In genomic region chr9:32607218-32607617, GRCm38 (mm10) we compare ENCODE assay signal across 11 mouse cellular contexts. TPM values are rescaled to one million over a fixed set of nuclear protein-coding genes. Genes with fewer than 3 reads are reported as not detected.
A peak's percentile ranks its signal among the peaks of the same experiment; 100 is the strongest.
DNase-seq lines count a peak whose midpoint lies in the region; ATAC-seq lines count a peak whose summit lies in the region.
"Had no signal": no experiment of that assay in that cellular context is flagged by ENCODE, and none has a peak within 500 bp of the region (broad histone marks: within the 10 kb centered on the region; RNA-seq: fewer than 3 reads in every experiment).

No protein-coding gene starts in this region.

- WGBS in hindbrain, embryonic 11.5 days, result 16% methylated on average over 7 of the region's 7 CpGs
- 21% methylated on average over 7 of the region's 7 CpGs for WGBS in hindbrain, embryonic 12.5 days
- whole genome bisulfite sequencing in liver, embryonic 11.5 days, result 8% methylated on average over 7 of the region's 7 CpGs

- no peaks in the 10 kb centered on the region for H3K4me1 ChIP-seq in hindbrain, embryonic 11.5 days (replicated peaks; ENCODE audit: control insufficient read depth, insufficient read depth, low read length)
- H3K4me1 ChIP-seq in hindbrain, embryonic 12.5 days, result no peaks in the 10 kb centered on the region
- peaks cover 22% of the 10 kb centered on the region for H3K4me1 ChIP-seq in liver, embryonic 11.5 days (replicated peaks; ENCODE audit: control insufficient read depth, insufficient read depth, low read length)

- H3K27me3 ChIP-seq in hindbrain, embryonic 11.5 days (ENCODE audit: control insufficient read depth, insufficient read depth, low read length), result no peaks in the 10 kb centered on the region
- H3K27me3 ChIP-seq in hindbrain, embryonic 12.5 days, result peaks cover 19% of the 10 kb centered on the region
- no peaks in the 10 kb centered on the region for H3K27me3 ChIP-seq in liver, embryonic 11.5 days (replicated peaks; ENCODE audit: control insufficient read depth, insufficient read depth, low read length)

- H3K9ac ChIP-seq in hindbrain, embryonic 11.5 days (ENCODE audit: low read depth, low read length), result no peak overlapping the region
- H3K9ac ChIP-seq in hindbrain, embryonic 12.5 days, result no peak overlapping the region
- no peak overlapping the region for H3K9ac ChIP-seq in liver, embryonic 11.5 days (ENCODE audit: low read depth, low read length)
- H3K9ac ChIP-seq: midbrain, embryonic 12.5 days had no signal

- no peak for DNase-seq in hindbrain, embryonic 11.5 days (ENCODE audit: low spot score)
- DNase-seq in thymus, postnatal 4 days, result peak; percentile 44
- no peak for DNase-seq in thymus, postnatal 14 days
- peak; percentile 59 for DNase-seq in liver, embryonic 11.5 days (ENCODE audit: low spot score)
- no peak for DNase-seq in adrenal gland, adult 18-20 months (ENCODE audit: low spot score in 2 of 2)
- no peak for DNase-seq in left cerebral cortex, postnatal 25 days (ENCODE audit: low spot score in 2 of 2)
- DNase-seq in adrenal gland, postnatal 4 days (ENCODE audit: low spot score in 2 of 2), result no peak
- DNase-seq: heart, adult 2 months; right cerebral cortex, postnatal 4 days had no signal

- intact Hi-C loops in left cerebral cortex, postnatal 25 days (cut with DNase I), result no loop called here

- no peaks in the 10 kb centered on the region for H3K36me3 ChIP-seq in hindbrain, embryonic 11.5 days (ENCODE audit: control insufficient read depth, insufficient read depth, low read length)
- no peaks in the 10 kb centered on the region for H3K36me3 ChIP-seq in hindbrain, embryonic 12.5 days
- H3K36me3 ChIP-seq in liver, embryonic 11.5 days (ENCODE audit: control insufficient read depth, insufficient read depth, low read length), result no peaks in the 10 kb centered on the region
- H3K36me3 ChIP-seq: midbrain, embryonic 12.5 days had no signal

- H3K4me2 ChIP-seq in hindbrain, embryonic 11.5 days (replicated peaks; ENCODE audit: low read depth, low read length), result no peak overlapping the region
- no peak overlapping the region for H3K4me2 ChIP-seq in hindbrain, embryonic 12.5 days (replicated peaks)
- peak overlapping the region; percentile 55 for H3K4me2 ChIP-seq in liver, embryonic 11.5 days
- H3K4me2 ChIP-seq: midbrain, embryonic 12.5 days had no signal

- H3K9me3 ChIP-seq in hindbrain, embryonic 11.5 days (ENCODE audit: control insufficient read depth, low read length), result no peaks in the 10 kb centered on the region
- H3K9me3 ChIP-seq in hindbrain, embryonic 12.5 days (replicated peaks), result no peaks in the 10 kb centered on the region
- no peaks in the 10 kb centered on the region for H3K9me3 ChIP-seq in liver, embryonic 11.5 days (ENCODE audit: control insufficient read depth, low read length)
- H3K9me3 ChIP-seq: midbrain, embryonic 12.5 days had no signal

- H3K27ac ChIP-seq in hindbrain, embryonic 11.5 days (ENCODE audit: low read depth, low read length), result no peak overlapping the region
- H3K27ac ChIP-seq in hindbrain, embryonic 12.5 days, result no peak overlapping the region
- H3K27ac ChIP-seq in liver, embryonic 11.5 days (ENCODE audit: low read depth, low read length), result peak overlapping the region; percentile 41; the same call in 1 of the 2 replicates
- H3K27ac ChIP-seq: heart, adult 2 months; midbrain, embryonic 12.5 days had no signal

- ATAC-seq in hindbrain, embryonic 11.5 days (ENCODE audit: low FRiP score), result 0 out of 2 replicates have a peak, but pooled peaks have one; percentile 25
- no peak for ATAC-seq in hindbrain, embryonic 12.5 days (ENCODE audit: low FRiP score)
- ATAC-seq in liver, embryonic 11.5 days (replicated peaks; ENCODE audit: low FRiP score), result peak; percentile 96

- H3K4me3 ChIP-seq in hindbrain, embryonic 11.5 days (ENCODE audit: low read depth, low read length), result no peak overlapping the region
- H3K4me3 ChIP-seq in hindbrain, embryonic 12.5 days, result no peak overlapping the region
- H3K4me3 ChIP-seq in liver, embryonic 11.5 days (ENCODE audit: low read depth, low read length), result peak overlapping the region; percentile 11; the same call in 1 of the 2 replicates
- H3K4me3 ChIP-seq: heart, adult 2 months; midbrain, embryonic 12.5 days had no signal

RNA-seq across cellular contexts. Expression of gene Ets1, which starts 28.8 kb away (rescaled TPM):
- polyA plus RNA-seq in hindbrain, embryonic 11.5 days (2014; fragmentation: Nextera tagmentation; extraction: Ambion mirVana), result 24.3 and 25.2 TPM in 2 replicates
- 35.7 and 38.5 TPM in 2 replicates for polyA plus RNA-seq in hindbrain, embryonic 12.5 days (2016; fragmentation: Nextera tagmentation; extraction: Ambion mirVana)
- 31.4 and 35.8 TPM in 2 replicates for polyA plus RNA-seq in liver, embryonic 11.5 days (2014; fragmentation: Nextera tagmentation; extraction: Ambion mirVana)
- 10 to 100 TPM; 22.2 to 24.6 TPM for total RNA-seq in adrenal gland, adult 18-20 months (2021)
- total RNA-seq in left cerebral cortex, postnatal 25 days (2021), result 10 to 100 TPM; 11.2 to 12.9 TPM
- total RNA-seq in adrenal gland, postnatal 4 days (2021), result 10 to 100 TPM; 58.6 to 60.8 TPM

Comparison
In these comparisons a context has a peak if more than half of its experiments do, and no peak if none do; other contexts are left out.
1. DNase-seq: peak in thymus, postnatal 4 days (single experiment) and liver, embryonic 11.5 days (single experiment); none in hindbrain, embryonic 11.5 days (single experiment), thymus, postnatal 14 days (single experiment), adrenal gland, adult 18-20 months (0 of 2), left cerebral cortex, postnatal 25 days (0 of 2) and adrenal gland, postnatal 4 days (0 of 2).